Mouse (Mus musculus) hindbrain, embryonic 14.5 days (tissue): Measurements from ENCODE around the gene Vti1b. TPM values are rescaled to one million over a fixed set of nuclear protein-coding genes. Genes with fewer than 3 reads are reported as not detected.

Experiments
- ATAC-seq: fragments of 200-750 bp; cut with Nextera tagmentation; 2 replicates; pipeline ENCODE4 v1.8.0; 2017; ENCODE audit warnings: moderate number of reproducible peaks, mild to moderate bottlenecking, moderate TSS enrichment, moderate library complexity; ENCODE audit not compliant: low FRiP score
- DNase-seq: peaks from one replicate; pipeline ENCODE4 v3.0.0-alpha.2; 2015; ENCODE audit warnings: low spot score
- H3K27ac ChIP-seq: fragments of 300-500 bp; sonication (generic); 2 replicates; pipeline ENCODE4 v1.5.1; 2014; ENCODE audit warnings: mild to moderate bottlenecking, moderate library complexity
- H3K27me3 ChIP-seq: fragments of 300-500 bp; sonication (generic); 2 replicates; pipeline ENCODE4 v1.6.1; 2014; ENCODE audit warnings: mild to moderate bottlenecking, low read length, mixed read lengths; ENCODE audit not compliant: control insufficient read depth, insufficient read depth
- H3K36me3 ChIP-seq: fragments of 300-500 bp; sonication (generic); replicated peaks from 2 replicates; pipeline ENCODE4 v1.6.1; 2014; ENCODE audit not compliant: control insufficient read depth, insufficient read depth
- H3K4me1 ChIP-seq: fragments of 300-500 bp; sonication (generic); replicated peaks from 2 replicates; pipeline ENCODE4 v1.6.1; 2014; ENCODE audit warnings: antibody characterized with exemption, low read length, mixed read lengths; ENCODE audit not compliant: control insufficient read depth, insufficient read depth
- H3K4me2 ChIP-seq: fragments of 300-500 bp; sonication (generic); replicated peaks from 2 replicates; pipeline ENCODE4 v1.6.1; 2014; ENCODE audit warnings: mild to moderate bottlenecking, moderate library complexity
- H3K4me3 ChIP-seq: fragments of 300-500 bp; sonication (generic); replicated peaks from 2 replicates; pipeline ENCODE4 v1.5.1; 2014; ENCODE audit warnings: mild to moderate bottlenecking, low read length
- H3K9ac ChIP-seq: fragments of 300-500 bp; sonication (generic); 2 replicates; pipeline ENCODE4 v1.6.1; 2014
- H3K9me3 ChIP-seq: fragments of 300-500 bp; sonication (generic); 2 replicates; pipeline ENCODE4 v1.6.1; 2016; ENCODE audit warnings: low read length; ENCODE audit not compliant: control insufficient read depth
- WGBS: fragments of 180-500 bp; shearing (Covaris S2); extraction: QIAGEN DNeasy Blood & Tissue Kit; methylation state at CpG from one replicate; pipeline ENCODE4 v1.1.7; 2014; 5-methylcytosine and 5-hydroxymethylcytosine counted together
- polyA plus RNA-seq: library from polyadenylated mRNA; unstranded; fragments of >200 nt; fragmentation: Nextera tagmentation; extraction: Ambion mirVana; gene quantifications from 2 replicates; pipeline ENCODE4 v1.2.1, GENCODE M21; 2014

Vti1b gene
- polyA plus RNA-seq, 1 experiment from 2014 or later = 189 TPM

DNA sequence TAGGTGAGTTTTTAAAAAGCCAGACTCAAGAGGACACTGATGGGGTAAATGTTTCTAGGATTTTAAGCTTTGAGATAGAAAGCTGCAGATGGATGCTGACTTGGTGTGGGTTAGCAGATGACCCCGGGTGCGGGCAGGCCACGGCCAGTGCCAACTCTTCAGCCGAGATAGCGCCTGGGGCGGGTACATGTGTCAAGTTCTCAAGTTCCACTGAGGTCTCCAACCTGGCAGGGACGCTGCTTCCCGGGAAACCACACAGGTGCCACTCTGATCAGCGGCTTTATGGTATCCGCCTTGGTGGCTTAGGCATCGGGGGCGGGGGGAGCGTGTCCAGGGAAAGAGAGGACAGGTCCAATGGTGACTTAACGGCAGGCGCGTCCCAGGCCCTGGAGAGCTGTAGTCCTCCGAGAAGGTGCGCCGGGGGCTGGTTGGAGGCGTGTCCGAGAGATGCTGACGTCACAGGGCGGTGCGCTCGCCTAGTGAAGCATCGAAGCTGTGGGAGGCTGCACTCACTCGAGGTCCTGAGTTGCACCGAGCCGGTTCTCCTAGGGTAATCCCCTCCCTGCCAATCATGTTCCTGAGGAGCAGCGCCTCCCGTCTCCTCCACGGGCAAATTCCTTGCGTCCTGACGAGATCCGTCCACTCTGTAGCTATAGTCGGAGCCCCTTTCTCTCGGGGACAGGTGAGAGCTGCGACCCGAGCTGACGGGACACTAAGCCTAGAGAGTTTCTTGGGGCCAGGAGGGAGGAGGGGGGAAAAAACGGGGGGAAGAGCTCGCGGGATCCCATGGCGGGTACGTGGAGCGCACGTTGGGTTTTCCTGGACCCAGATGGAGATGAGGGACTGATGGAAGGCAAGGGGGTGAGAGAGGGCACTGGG is 41.9 kb downstream of the Vti1b start, which contains the start of gene Arg2:
Gene Arg2, plus strand, starts transcription at position 479 of the 879 bp plus-strand sequence.
- under 1% methylated on average over 47 of the region's 47 CpGs for WGBS
- DNase-seq = peak; percentile 82
- Histone ChIP-seq H3K9me3 (no peaks in the 10 kb centered on the region), H3K4me1 (peaks cover 10% of the 10 kb centered on the region; the same call in 1 of the 2 replicates), H3K27me3 (peaks cover 35% of the 10 kb centered on the region), H3K4me3 (peak within 1 kb of the TSS; percentile 63), H3K27ac (peak within 1 kb of the TSS; percentile 51; the same call in 1 of the 2 replicates), H3K4me2 (peak within 1 kb of the TSS; percentile 91), H3K36me3 (no peaks in the 10 kb centered on the region), H3K9ac (peak within 1 kb of the TSS; percentile 75)
- peak; percentile 93 for ATAC-seq

GRCm38 (mm10) chr12:79122820-79123219 is 49.6 kb downstream of the Vti1b start:
- Histone ChIP-seq H3K27ac (no peak overlapping the region), H3K36me3 (no peaks in the 10 kb centered on the region), H3K27me3 (no peaks in the 10 kb centered on the region), H3K4me2 (no peak overlapping the region), H3K9ac (no peak overlapping the region), H3K9me3 (no peaks in the 10 kb centered on the region), H3K4me3 (no peak overlapping the region), H3K4me1 (no peaks in the 10 kb centered on the region)
- ATAC-seq (no peak), DNase-seq (peak; percentile 71)
- WGBS = 40% methylated on average over 3 of the region's 3 CpGs

DNA sequence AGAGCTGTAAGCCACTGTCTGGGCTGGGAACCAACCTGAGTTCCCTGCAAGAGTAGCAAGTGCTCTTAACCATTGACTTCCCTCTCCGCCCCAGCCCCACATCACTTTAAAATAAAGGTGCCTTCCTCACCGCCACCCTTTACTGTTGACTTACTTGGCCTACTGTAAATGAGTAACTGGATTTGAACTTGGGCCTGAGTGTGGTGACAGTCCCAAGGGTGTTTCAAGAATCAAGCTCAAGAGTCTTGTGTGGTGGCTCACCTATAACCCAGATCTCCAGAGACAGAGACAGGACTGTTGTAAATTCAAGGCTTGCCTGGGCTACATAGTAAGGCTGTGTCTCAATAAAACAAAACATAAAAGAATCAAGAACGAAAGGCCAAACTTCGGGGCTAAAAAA is 53.5 kb downstream of the Vti1b start:
- WGBS = 82% methylated on average over 4 of the region's 4 CpGs
- Histone ChIP-seq H3K27me3 (no peaks in the 10 kb centered on the region), H3K36me3 (no peaks in the 10 kb centered on the region), H3K27ac (no peak overlapping the region), H3K4me3 (no peak overlapping the region), H3K9ac (no peak overlapping the region), H3K4me2 (no peak overlapping the region), H3K4me1 (no peaks in the 10 kb centered on the region), H3K9me3 (no peaks in the 10 kb centered on the region)
- no peak for ATAC-seq
- no peak for DNase-seq

Other genes starting within 250 kb of the Vti1b start
- gene Tmem229b, start 165.0 kb downstream of the Vti1b start, polyA plus RNA-seq = 62.2 and 69.6 TPM in 2 replicates
- gene Plekhh1, start 143.5 kb downstream of the Vti1b start, polyA plus RNA-seq = 2.4 and 2.8 TPM in 2 replicates
- 16.4 and 17.2 TPM in 2 replicates for gene Pigh, start 83.0 kb downstream of the Vti1b start, polyA plus RNA-seq
- gene Arg2, start 41.9 kb downstream of the Vti1b start, polyA plus RNA-seq = 32.0 and 35.6 TPM in 2 replicates
- 37.5 and 42.3 TPM in 2 replicates for gene Rdh11, start 19.6 kb upstream of the Vti1b start, polyA plus RNA-seq
- gene Rdh12, start 36.2 kb upstream of the Vti1b start, polyA plus RNA-seq = 0.72 TPM in 2 replicates
- gene Zfyve26, start 123.6 kb upstream of the Vti1b start, polyA plus RNA-seq = 9.7 and 11.7 TPM in 2 replicates
- gene Rad51b, start 124.6 kb upstream of the Vti1b start, polyA plus RNA-seq = 1.2 and 1.5 TPM in 2 replicates